Mouse (Mus musculus) mesoderm, embryonic 11.5 days (tissue): ENCODE data around the gene Rbbp5.

Source experiments
- DNase-seq: peaks from one replicate; pipeline ENCODE4 v3.0.0-alpha.2; 2012; ENCODE audit warnings: low read depth, low spot score

The Rbbp5 gene

GRCm38 (mm10) chr1:132541171-132541823, 64.1 kb downstream of the Rbbp5 start:
- DNase-seq = peak; percentile 56

DNA sequence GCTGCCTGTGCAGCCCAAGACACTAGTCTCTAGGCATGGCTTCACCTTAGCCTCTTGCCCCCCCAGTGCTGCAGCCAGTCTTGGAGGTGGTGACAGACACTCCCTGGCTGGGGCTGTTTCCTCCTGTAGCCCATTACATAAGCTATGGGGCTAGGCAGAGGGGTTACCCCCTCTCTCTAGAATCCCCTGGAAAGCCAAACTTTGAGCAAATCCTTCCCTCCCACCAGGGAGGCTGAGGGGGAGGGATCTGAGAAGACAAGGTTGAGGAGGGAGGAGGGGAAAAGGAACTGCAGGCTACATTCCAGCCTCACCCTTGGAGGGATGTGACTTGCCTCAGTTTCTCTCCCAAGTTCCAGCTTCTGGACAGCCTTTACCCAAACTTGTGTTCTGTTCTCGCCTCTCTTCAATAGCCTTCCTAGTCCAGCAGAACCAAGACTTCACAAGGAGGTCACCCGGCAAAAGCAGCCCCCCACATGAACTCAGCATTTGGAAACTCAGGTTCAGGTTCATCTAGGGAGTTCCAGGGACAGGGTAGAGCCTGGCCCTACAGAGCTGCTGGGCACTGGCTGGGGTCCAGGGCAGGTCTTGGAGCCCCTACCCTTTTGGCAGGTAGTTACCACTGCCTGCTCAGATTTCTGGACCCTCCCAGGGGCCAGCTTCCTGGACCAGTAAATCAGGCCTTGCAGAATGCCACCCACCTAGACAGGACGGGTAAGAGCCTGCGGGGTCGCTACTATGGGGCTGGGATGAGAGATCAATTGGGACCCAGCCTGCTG, 64.8 kb downstream of the Rbbp5 start:
- no peak for DNase-seq

DNA sequence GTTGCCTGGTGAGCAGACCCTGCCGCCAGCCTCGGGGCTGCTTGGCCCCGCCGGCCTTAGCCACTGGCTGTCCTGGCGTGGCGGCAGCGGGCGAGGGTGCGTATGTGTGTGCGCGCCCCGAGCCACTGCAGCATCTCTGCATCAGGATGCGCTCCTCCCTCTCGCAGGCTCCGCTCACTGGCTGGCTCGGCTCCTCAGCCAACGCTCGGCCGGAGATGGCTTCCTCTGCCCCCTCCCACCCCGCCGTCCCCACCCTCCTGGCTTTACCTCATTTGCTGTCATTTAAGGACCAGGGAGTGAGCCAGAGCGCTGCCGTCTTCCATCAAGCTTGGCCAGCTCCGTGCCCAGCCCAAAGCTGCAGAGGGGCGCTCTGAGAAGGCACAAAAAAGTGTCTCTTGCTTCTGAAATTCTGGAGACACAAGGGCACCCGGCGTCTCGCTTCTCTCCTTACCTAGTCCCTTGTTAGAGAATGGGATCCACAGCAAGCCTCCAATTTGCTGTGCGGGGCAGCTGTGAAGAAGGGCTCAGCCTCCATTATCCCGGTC, 65.7 kb downstream of the Rbbp5 start, which contains the start of gene Cntn2:
TSS of gene Cntn2 (minus strand) at position 495 of the 545 bp plus-strand sequence.
- DNase-seq = peak; percentile 62

GRCm38 (mm10) chr1:132543789-132544188, 66.6 kb downstream of the Rbbp5 start:
- DNase-seq = no peak
